Mouse (Mus musculus) heart, embryonic 13.5 days (tissue): ENCODE measurements around the gene Omp. TPM values are rescaled to one million over a fixed set of nuclear protein-coding genes. Genes with fewer than 3 reads are reported as not detected.

ENCODE experiments used
- ATAC-seq: fragments of 200-750 bp; cut with Nextera tagmentation; 2 replicates; pipeline ENCODE4 v1.8.0; 2017; ENCODE audit warnings: moderate TSS enrichment; ENCODE audit not compliant: insufficient number of reproducible peaks, low FRiP score, low TSS enrichment; ENCODE audit errors: extremely low read depth
- H3K27ac ChIP-seq: fragments of 300-500 bp; sonication (generic); replicated peaks from 2 replicates; pipeline ENCODE4 v1.5.1; 2015; ENCODE audit warnings: moderate library complexity, mild to moderate bottlenecking, inconsistent platforms
- H3K27me3 ChIP-seq: fragments of 300-500 bp; sonication (generic); replicated peaks from 2 replicates; pipeline ENCODE4 v1.6.1; 2015; ENCODE audit warnings: mild to moderate bottlenecking, inconsistent platforms
- H3K36me3 ChIP-seq: fragments of 300-500 bp; sonication (generic); 2 replicates; pipeline ENCODE4 v1.6.1; 2015; ENCODE audit warnings: mild to moderate bottlenecking, inconsistent platforms
- H3K4me1 ChIP-seq: fragments of 300-500 bp; sonication (generic); 2 replicates; pipeline ENCODE4 v1.6.1; 2015; ENCODE audit warnings: inconsistent platforms
- H3K4me2 ChIP-seq: fragments of 300-500 bp; sonication (generic); 2 replicates; pipeline ENCODE4 v1.6.1; 2015; ENCODE audit warnings: inconsistent platforms, mild to moderate bottlenecking, moderate library complexity
- H3K4me3 ChIP-seq: fragments of 300-500 bp; sonication (generic); 2 replicates; pipeline ENCODE4 v1.5.1; 2015; ENCODE audit warnings: moderate library complexity, mild to moderate bottlenecking, inconsistent platforms
- H3K9ac ChIP-seq: fragments of 300-500 bp; sonication (generic); 2 replicates; pipeline ENCODE4 v1.6.1; 2015; ENCODE audit warnings: inconsistent platforms, mild to moderate bottlenecking, moderate library complexity
- H3K9me3 ChIP-seq: fragments of 300-500 bp; sonication (generic); 2 replicates; pipeline ENCODE4 v1.6.1; 2016; ENCODE audit warnings: inconsistent platforms
- WGBS: fragments of 180-500 bp; shearing (Covaris S2); methylation state at CpG from one replicate; pipeline ENCODE4 v1.1.7; 2015; ENCODE audit warnings: mixed read lengths; 5-methylcytosine and 5-hydroxymethylcytosine counted together
- polyA plus RNA-seq: library from polyadenylated mRNA; unstranded; fragments of >200 nt; fragmentation: Nextera tagmentation; extraction: Ambion mirVana; gene quantifications from 2 replicates; pipeline ENCODE4 v1.2.1, GENCODE M21; 2015

Gene Omp
- polyA plus RNA-seq, 1 experiment from 2014 or later: 0.11 TPM

GRCm38 (mm10) chr7:98095852-98096251, 49.5 kb downstream of the Omp start:
- 87% methylated on average over 4 of the region's 4 CpGs for WGBS
- ATAC-seq: no peak
- no peaks in the 10 kb centered on the region for H3K27me3 ChIP-seq
- H3K4me3 ChIP-seq: no peak overlapping the region
- no peaks in the 10 kb centered on the region for H3K4me1 ChIP-seq
- no peak overlapping the region for H3K9ac ChIP-seq
- H3K9me3 ChIP-seq: peaks cover 7% of the 10 kb centered on the region; the same call in 1 of the 2 replicates
- no peak overlapping the region for H3K27ac ChIP-seq
- no peak overlapping the region for H3K4me2 ChIP-seq
- peaks cover 23% of the 10 kb centered on the region for H3K36me3 ChIP-seq

Other genes with a start within 250 kb of the Omp start
- gene Gdpd4, start 225.5 kb downstream of the Omp start, polyA plus RNA-seq: not detected in 2 replicates
- gene Myo7a, start 26.0 kb downstream of the Omp start, polyA plus RNA-seq: 8.6 and 8.7 TPM in 2 replicates
- 3.8 and 4.0 TPM in 2 replicates for gene Capn5, start 32.8 kb upstream of the Omp start, polyA plus RNA-seq
- gene B3gnt6, start 54.0 kb upstream of the Omp start, polyA plus RNA-seq: not detected in 2 replicates
- 18.9 and 24.6 TPM in 2 replicates for gene Acer3, start 175.7 kb upstream of the Omp start, polyA plus RNA-seq
- gene Tsku, start 215.8 kb upstream of the Omp start, polyA plus RNA-seq: 5.7 and 6.7 TPM in 2 replicates